In the genomic region with DNA sequence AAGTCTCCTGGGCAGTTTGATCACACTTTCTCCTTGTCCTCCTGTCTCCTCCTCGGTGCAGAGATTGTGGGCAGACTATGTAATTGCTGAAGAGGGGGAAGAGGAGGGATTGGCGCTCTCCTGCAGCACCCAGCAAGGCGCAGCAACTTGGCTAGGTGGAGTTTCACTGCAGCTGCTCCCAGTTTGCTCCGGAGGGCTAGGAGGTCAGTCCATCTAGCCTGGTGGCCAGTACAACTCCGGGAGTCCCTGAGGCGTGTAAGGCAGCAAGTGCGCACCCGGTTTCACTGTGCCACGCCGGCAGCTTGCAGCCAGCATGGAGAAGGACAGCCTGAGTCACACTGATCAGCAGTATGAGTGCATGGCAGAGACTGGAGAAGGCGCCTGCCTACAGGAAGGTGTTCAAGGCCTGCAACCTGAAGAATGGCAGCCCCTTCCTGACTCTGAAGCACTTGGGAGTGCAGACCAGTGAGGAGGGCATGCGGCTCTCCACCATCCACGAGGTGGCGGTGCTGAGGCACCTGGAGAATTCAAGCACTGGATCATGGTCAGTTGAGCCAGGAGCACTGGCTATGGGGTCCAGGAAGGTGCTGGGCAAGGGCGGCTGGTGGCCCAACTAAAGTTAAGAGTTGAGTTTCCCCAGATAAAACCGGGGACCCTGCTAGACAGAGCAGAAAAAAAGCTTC, we compare ENCODE assay signal across 9 mouse cellular contexts. TPM values are rescaled to one million over a fixed set of nuclear protein-coding genes. Genes with fewer than 3 reads are reported as not detected.
A peak's percentile ranks its signal among the peaks of the same experiment; 100 is the strongest.
DNase-seq lines count a peak whose midpoint lies in the region; ATAC-seq and TF ChIP-seq lines count a peak whose summit lies in the region.
"Not testable (repeated sequence)": the region's sequence is repeated elsewhere in the genome, so short reads cannot be mapped to it uniquely, and the experiment has no call there.
"Had no signal": no experiment of that assay in that cellular context is flagged by ENCODE, and none has a peak within 500 bp of the region (broad histone marks: within the 10 kb centered on the region; RNA-seq: fewer than 3 reads in every experiment).

No protein-coding gene starts in this region.

- not testable (repeated sequence) for ATAC-seq in heart, embryonic 15.5 days (replicated peaks; ENCODE audit: insufficient number of reproducible peaks, insufficient read depth, low FRiP score, low read depth); lung, embryonic 15.5 days (ENCODE audit: borderline replicate concordance, extremely low read depth, low FRiP score, low TSS enrichment); neural tube, embryonic 13.5 days (ENCODE audit: low read depth)

- 8% methylated on average over 13 of the region's 16 CpGs for WGBS in heart, embryonic 15.5 days
- 13% methylated on average over 10 of the region's 16 CpGs for WGBS in lung, embryonic 15.5 days
- 24% methylated on average over 12 of the region's 16 CpGs for WGBS in neural tube, embryonic 13.5 days

- peak; percentile 20; the same call in 1 of the 2 replicates for TF ChIP-seq CTCF in embryonic fibroblast, embryonic 13.5 days (IDR thresholded peaks at IDR 0.05; ENCODE audit: borderline replicate concordance, insufficient read depth, low read length)

- H3K4me3 ChIP-seq in embryonic fibroblast, embryonic 13.5 days (ENCODE audit: insufficient read depth, low read length); lung, embryonic 15.5 days; neural tube, embryonic 13.5 days: not testable (repeated sequence)
- peak overlapping the region; percentile 26 for H3K4me3 ChIP-seq in heart, embryonic 15.5 days

- peak; percentile 14 to 30 for DNase-seq in adrenal gland, postnatal 36 days
- DNase-seq in kidney, adult 11 months, result peak; percentile 24
- DNase-seq in layer of hippocampus, postnatal 36 days, result peak; percentile 0 to 4

- peak overlapping the region; percentile 53 for H3K4me2 ChIP-seq in heart, embryonic 15.5 days
- peak overlapping the region; percentile 26; the same call in 1 of the 2 replicates for H3K4me2 ChIP-seq in lung, embryonic 15.5 days
- H3K4me2 ChIP-seq in neural tube, embryonic 13.5 days, result peak overlapping the region; percentile 31

- not testable (repeated sequence) for TF ChIP-seq POLR2A in embryonic fibroblast, embryonic 13.5 days (IDR thresholded peaks at IDR 0.05; ENCODE audit: low read depth, low read length)

- H3K4me1 ChIP-seq in embryonic fibroblast, embryonic 13.5 days (ENCODE audit: control insufficient read depth, insufficient read depth, low read length); heart, embryonic 15.5 days (replicated peaks); lung, embryonic 15.5 days; neural tube, embryonic 13.5 days (replicated peaks): not testable (repeated sequence)

- not testable (repeated sequence) for H3K27ac ChIP-seq in embryonic fibroblast, embryonic 13.5 days (ENCODE audit: insufficient read depth, low read length); heart, embryonic 15.5 days; lung, embryonic 15.5 days; neural tube, embryonic 13.5 days (replicated peaks)

- not testable (repeated sequence) for H3K36me3 ChIP-seq in heart, embryonic 15.5 days; lung, embryonic 15.5 days; neural tube, embryonic 13.5 days

- not testable (repeated sequence) for H3K27me3 ChIP-seq in heart, embryonic 15.5 days; lung, embryonic 15.5 days; neural tube, embryonic 13.5 days

- not testable (repeated sequence) for H3K9ac ChIP-seq in heart, embryonic 15.5 days; lung, embryonic 15.5 days; neural tube, embryonic 13.5 days

- not testable (repeated sequence) for H3K9me3 ChIP-seq in heart, embryonic 15.5 days (replicated peaks); lung, embryonic 15.5 days; neural tube, embryonic 13.5 days

RNA-seq across cellular contexts. Expression of a gene that starts 17.5 kb away (rescaled TPM):
- not detected for total RNA-seq in adrenal gland, postnatal 36 days (2021)
- not detected in 2 replicates for polyA plus RNA-seq in embryonic fibroblast, embryonic 13.5 days (2011; ENCODE audit: insufficient read length, low read depth, missing spikeins)
- polyA plus RNA-seq in heart, embryonic 15.5 days (2015; fragmentation: Nextera tagmentation; extraction: Ambion mirVana), result not detected in 2 replicates
- total RNA-seq in layer of hippocampus, postnatal 36 days (2021), result not detected
- not detected in 2 replicates for polyA plus RNA-seq in lung, embryonic 15.5 days (2015; fragmentation: Nextera tagmentation; extraction: Ambion mirVana)
- not detected in 2 replicates for polyA plus RNA-seq in neural tube, embryonic 13.5 days (2015; fragmentation: Nextera tagmentation; extraction: Ambion mirVana)
- total RNA-seq: heart, postnatal 36 days had no signal
- polyA plus RNA-seq: G1E had no signal

RNA-seq across cellular contexts. Expression of a gene that starts 27.8 kb away (rescaled TPM):
- not detected for total RNA-seq in adrenal gland, postnatal 36 days (2021)
- not detected in 2 replicates for polyA plus RNA-seq in embryonic fibroblast, embryonic 13.5 days (2011; ENCODE audit: insufficient read length, low read depth, missing spikeins)
- polyA plus RNA-seq in heart, embryonic 15.5 days (2015; fragmentation: Nextera tagmentation; extraction: Ambion mirVana), result not detected in 2 replicates
- not detected for total RNA-seq in layer of hippocampus, postnatal 36 days (2021)
- not detected in 2 replicates for polyA plus RNA-seq in lung, embryonic 15.5 days (2015; fragmentation: Nextera tagmentation; extraction: Ambion mirVana)
- polyA plus RNA-seq in neural tube, embryonic 13.5 days (2015; fragmentation: Nextera tagmentation; extraction: Ambion mirVana), result not detected in 2 replicates
- total RNA-seq: heart, postnatal 36 days had no signal
- polyA plus RNA-seq: G1E had no signal

RNA-seq across cellular contexts. Expression of a gene that starts 39.4 kb away (rescaled TPM):
- not detected for total RNA-seq in adrenal gland, postnatal 36 days (2021)
- not detected in 2 replicates for polyA plus RNA-seq in embryonic fibroblast, embryonic 13.5 days (2011; ENCODE audit: insufficient read length, low read depth, missing spikeins)
- polyA plus RNA-seq in heart, embryonic 15.5 days (2015; fragmentation: Nextera tagmentation; extraction: Ambion mirVana), result not detected in 2 replicates
- not detected for total RNA-seq in layer of hippocampus, postnatal 36 days (2021)
- polyA plus RNA-seq in lung, embryonic 15.5 days (2015; fragmentation: Nextera tagmentation; extraction: Ambion mirVana), result not detected in 2 replicates
- polyA plus RNA-seq in neural tube, embryonic 13.5 days (2015; fragmentation: Nextera tagmentation; extraction: Ambion mirVana), result not detected in 2 replicates
- total RNA-seq: heart, postnatal 36 days had no signal
- polyA plus RNA-seq: G1E had no signal
